Mouse (Mus musculus): ENCODE measurements around the gene 4933411K16Rik.

- TF ChIP-seq CTCF (conservative IDR thresholded peaks at IDR 0.05; ENCODE audit: insufficient read depth, insufficient read length, low read depth, low read length) (no peak), POLR2A (IDR thresholded peaks at IDR 0.05; ENCODE audit: low read depth, low read length) (no peak)
Observed at GRCm38 (mm10) chr19:42036357-42036756, 15.7 kb upstream of the 4933411K16Rik start.

All from kidney, adult 2 months (tissue).